In the genomic region with DNA sequence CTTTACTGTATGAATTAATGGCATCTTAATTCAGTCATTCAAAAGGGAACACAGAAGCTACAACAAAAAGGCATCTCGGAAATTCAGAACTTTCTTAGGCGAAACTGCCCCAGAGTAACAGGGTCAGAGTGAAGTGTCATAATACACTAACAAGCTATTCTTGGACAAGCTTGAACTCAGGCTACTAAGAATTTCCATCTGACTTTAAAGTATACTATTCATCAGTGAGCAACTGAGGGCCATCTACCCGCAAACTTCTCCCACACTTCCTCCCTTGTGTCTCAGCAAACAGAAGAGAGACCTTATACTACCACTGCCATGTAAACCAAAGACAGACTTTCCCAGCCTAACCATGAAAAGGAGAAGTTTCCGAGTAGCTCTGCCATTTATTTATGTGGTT, we compare ENCODE assay signal across 21 mouse cellular contexts. TPM values are rescaled to one million over a fixed set of nuclear protein-coding genes. Genes with fewer than 3 reads are reported as not detected.
DNase-seq lines count a peak whose midpoint lies in the region; ATAC-seq and TF ChIP-seq lines count a peak whose summit lies in the region.
"Had no signal": no experiment of that assay in that cellular context is flagged by ENCODE, and none has a peak within 500 bp of the region (broad histone marks: within the 10 kb centered on the region; RNA-seq: fewer than 3 reads in every experiment).

No protein-coding gene starts in this region.

- H3K27me3 ChIP-seq in heart, embryonic 11.5 days (ENCODE audit: control insufficient read depth, insufficient read depth, low read length) = no peaks in the 10 kb centered on the region
- no peaks in the 10 kb centered on the region for H3K27me3 ChIP-seq in lung, embryonic 16.5 days (ENCODE audit: control insufficient read depth, insufficient read depth, low read depth, low read length)
- H3K27me3 ChIP-seq in MEL (ENCODE audit: control insufficient read depth in 1 of 2, insufficient read depth in 2 of 2, low read length in 2 of 2) = no peaks in the 10 kb centered on the region
- H3K27me3 ChIP-seq: embryonic facial prominence, embryonic 12.5 days; hindbrain, embryonic 12.5 days; limb, embryonic 12.5 days had no signal

- 65% methylated on average over 4 of the region's 4 CpGs for WGBS in heart, embryonic 11.5 days (ENCODE audit: insufficient replicate concordance)
- 56% methylated on average over 4 of the region's 4 CpGs for WGBS in lung, embryonic 16.5 days

- H3K27ac ChIP-seq in heart, embryonic 11.5 days (ENCODE audit: low read depth, low read length) = no peak overlapping the region
- H3K27ac ChIP-seq in lung, embryonic 16.5 days (ENCODE audit: low read length) = 0 out of 2 replicates have a peak overlapping the region, but pooled peaks have one; percentile 27
- no peak overlapping the region for H3K27ac ChIP-seq in MEL (ENCODE audit: control insufficient read depth, low read depth, low read length)
- H3K27ac ChIP-seq: embryonic facial prominence, embryonic 12.5 days; left cerebral cortex, adult 2 months; limb, embryonic 12.5 days; liver, embryonic 14.5 days; macrophage had no signal

- peaks cover 9% of the 10 kb centered on the region for H3K4me1 ChIP-seq in heart, embryonic 11.5 days (ENCODE audit: control insufficient read depth, insufficient read depth, low read length)
- peaks cover 16% of the 10 kb centered on the region for H3K4me1 ChIP-seq in lung, embryonic 16.5 days (replicated peaks; ENCODE audit: control insufficient read depth, insufficient read depth, low read length)
- H3K4me1 ChIP-seq in MEL (ENCODE audit: control insufficient read depth in 1 of 2, insufficient read depth in 2 of 2, low read length in 2 of 2) = peaks cover 10% of the 10 kb centered on the region in 2 experiments

- no peak for ATAC-seq in heart, embryonic 11.5 days (replicated peaks; ENCODE audit: insufficient number of reproducible peaks, low FRiP score, low TSS enrichment)
- no peak for ATAC-seq in lung, embryonic 16.5 days (ENCODE audit: low read depth)

- H3K4me3 ChIP-seq in heart, embryonic 11.5 days (ENCODE audit: low read depth, low read length) = no peak overlapping the region
- H3K4me3 ChIP-seq in lung, embryonic 16.5 days (ENCODE audit: low read length) = no peak overlapping the region
- no peak overlapping the region for H3K4me3 ChIP-seq in MEL (ENCODE audit: control insufficient read depth in 1 of 2, insufficient read depth in 1 of 2, low read depth in 2 of 2, low read length in 2 of 2)
- H3K4me3 ChIP-seq: embryonic facial prominence, embryonic 12.5 days; erythroblast, embryonic 14.5 days; hindbrain, embryonic 12.5 days; left cerebral cortex, adult 2 months; limb, embryonic 12.5 days had no signal

- H3K79me2 ChIP-seq in MEL (ENCODE audit: control insufficient read depth, insufficient read depth, low read length, poor library complexity) = peaks cover 8% of the 10 kb centered on the region

- H3K9ac ChIP-seq in heart, embryonic 11.5 days (ENCODE audit: low read depth, low read length) = no peak overlapping the region
- H3K9ac ChIP-seq in lung, embryonic 16.5 days (ENCODE audit: low read length) = no peak overlapping the region
- H3K9ac ChIP-seq in MEL (ENCODE audit: control insufficient read depth, low read depth, low read length, poor library complexity, severe bottlenecking) = no peak overlapping the region
- H3K9ac ChIP-seq: embryonic facial prominence, embryonic 12.5 days; hindbrain, embryonic 12.5 days; limb, embryonic 12.5 days; liver, embryonic 14.5 days had no signal

- peak; percentile 60 for DNase-seq in heart, adult 11 months
- DNase-seq in lung, adult 18-20 months = no peak
- DNase-seq in 416B (ENCODE audit: low read depth) = peak; percentile 84
- peak; percentile 34 for DNase-seq in MEL (ENCODE audit: low read depth, low spot score)
- no peak for DNase-seq in layer of hippocampus, adult 9-11 months
- DNase-seq: adrenal gland, postnatal 14 days; cerebellum, adult 9-11 months; gastrocnemius, postnatal 10 days; heart, adult 18-20 months; kidney, adult 8-10 months; kidney, postnatal 36 days had no signal

- peaks cover 3% of the 10 kb centered on the region; the same call in 1 of the 2 replicates for H3K36me3 ChIP-seq in heart, embryonic 11.5 days (ENCODE audit: control insufficient read depth, insufficient read depth, low read length)
- H3K36me3 ChIP-seq in lung, embryonic 16.5 days (ENCODE audit: control insufficient read depth, insufficient read depth, low read length) = no peaks in the 10 kb centered on the region; the same call in 1 of the 2 replicates
- H3K36me3 ChIP-seq in MEL (ENCODE audit: control insufficient read depth in 1 of 2, insufficient read depth in 2 of 2, low read length in 2 of 2) = peaks cover 0 to 28% of the 10 kb centered on the region in 2 experiments; a peak in 2 of 4 replicates
- H3K36me3 ChIP-seq: embryonic facial prominence, embryonic 12.5 days; hindbrain, embryonic 12.5 days had no signal

- TF ChIP-seq POLR2A in MEL (IDR thresholded peaks at IDR 0.05; ENCODE audit: control insufficient read depth in 1 of 2, insufficient read depth in 1 of 2, low read depth in 1 of 2, low read length in 2 of 2, poor library complexity in 1 of 2) = no peak

- TF ChIP-seq CTCF in MEL (IDR thresholded peaks at IDR 0.05 in 2 of 3, conservative IDR thresholded peaks at IDR 0.05 in 1 of 3; ENCODE audit: control insufficient read depth in 1 of 3, insufficient read depth in 1 of 3, low read depth in 2 of 3, low read length in 3 of 3, poor library complexity in 1 of 3, severe bottlenecking in 1 of 3) = no peak

- TF ChIP-seq EP300 in MEL (IDR thresholded peaks at IDR 0.05; ENCODE audit: low read depth in 1 of 2, low read length in 2 of 2) = no peak

- no peak overlapping the region for H3K4me2 ChIP-seq in heart, embryonic 11.5 days
- no peak overlapping the region for H3K4me2 ChIP-seq in lung, embryonic 16.5 days (ENCODE audit: low read depth, low read length)
- H3K4me2 ChIP-seq: embryonic facial prominence, embryonic 12.5 days; hindbrain, embryonic 12.5 days; limb, embryonic 12.5 days had no signal

- TF ChIP-seq RAD21 in MEL (IDR thresholded peaks at IDR 0.05; ENCODE audit: low read depth, low read length) = no peak

- H3K9me3 ChIP-seq in heart, embryonic 11.5 days (replicated peaks; ENCODE audit: control insufficient read depth, low read length) = no peaks in the 10 kb centered on the region
- H3K9me3 ChIP-seq in lung, embryonic 16.5 days (ENCODE audit: control insufficient read depth, low read length) = no peaks in the 10 kb centered on the region
- H3K9me3 ChIP-seq in MEL (replicated peaks; ENCODE audit: insufficient read depth, low read length) = no peaks in the 10 kb centered on the region
- H3K9me3 ChIP-seq: embryonic facial prominence, embryonic 12.5 days; G1E; hindbrain, embryonic 12.5 days; limb, embryonic 12.5 days had no signal

TF ChIP-seq in MEL, 35 proteins besides CTCF, POLR2A, EP300 and RAD21:
- TF ChIP-seq SIN3A (IDR thresholded peaks at IDR 0.05; ENCODE audit: low read length) = no peak
- TF ChIP-seq POLR2AphosphoS2 (IDR thresholded peaks at IDR 0.05; ENCODE audit: low read length) = no peak
- TF ChIP-seq GATA1 (IDR thresholded peaks at IDR 0.05; ENCODE audit: low read depth, low read length) = no peak; the same call in 1 of the 2 replicates
- no peak for TF ChIP-seq UBTF (IDR thresholded peaks at IDR 0.05; ENCODE audit: borderline replicate concordance, insufficient read depth, low read depth, low read length)
- no peak for TF ChIP-seq ELF1 (IDR thresholded peaks at IDR 0.05; ENCODE audit: low read depth, low read length)
- no peak for TF ChIP-seq JUND (IDR thresholded peaks at IDR 0.05; ENCODE audit: low read depth, low read length)
- TF ChIP-seq USF1 (IDR thresholded peaks at IDR 0.05; ENCODE audit: low read depth, low read length) = no peak
- no peak for TF ChIP-seq ETS1 (IDR thresholded peaks at IDR 0.05; ENCODE audit: low read depth, low read length)
- TF ChIP-seq CHD2 (IDR thresholded peaks at IDR 0.05; ENCODE audit: low read length) = no peak
- TF ChIP-seq MAX (IDR thresholded peaks at IDR 0.05; ENCODE audit: low read length) = no peak
- no peak for TF ChIP-seq CHD1 (IDR thresholded peaks at IDR 0.05; ENCODE audit: low read depth, low read length)
- TF ChIP-seq SMC3 (IDR thresholded peaks at IDR 0.05; ENCODE audit: low read depth, low read length) = no peak
- TF ChIP-seq KAT2A (conservative IDR thresholded peaks at IDR 0.05; ENCODE audit: low read depth, low read length) = no peak
- no peak for TF ChIP-seq RCOR1 (IDR thresholded peaks at IDR 0.05; ENCODE audit: low read depth, low read length)
- TF ChIP-seq BHLHE40 (IDR thresholded peaks at IDR 0.05; ENCODE audit: borderline replicate concordance, low read depth, low read length) = no peak
- no peak for TF ChIP-seq POLR2AphosphoS5 (IDR thresholded peaks at IDR 0.05; ENCODE audit: borderline replicate concordance, low read depth, low read length)
- no peak for TF ChIP-seq E2F4 (IDR thresholded peaks at IDR 0.05; ENCODE audit: borderline replicate concordance, low read depth, low read length)

RNA-seq across cellular contexts. Expression of gene Zfp609, which starts 3.8 kb away (rescaled TPM):
- 5.1 and 8.1 TPM in 2 replicates for polyA plus RNA-seq in heart, embryonic 11.5 days (2014; fragmentation: Nextera tagmentation; extraction: Ambion mirVana)
- polyA plus RNA-seq in lung, embryonic 16.5 days (2015; fragmentation: Nextera tagmentation; extraction: Ambion mirVana) = 4.5 and 4.7 TPM in 2 replicates
- total RNA-seq in MEL (2012; rRNA removed) = 2.9 and 3.6 TPM in 2 replicates
- polyA plus RNA-seq in MEL (2012; ENCODE audit: insufficient read depth in 1 of 2, insufficient read length in 2 of 2, low read depth in 1 of 2, low replicate concordance in 2 of 2, missing spikeins in 1 of 2) = 10 to 100 TPM in 1 of 2 experiments, not detected in 1; 26.5 TPM

RNA-seq across cellular contexts. Expression of gene Pclaf, which starts 58.9 kb away (rescaled TPM):
- polyA plus RNA-seq in heart, embryonic 11.5 days (2014; fragmentation: Nextera tagmentation; extraction: Ambion mirVana) = 122 and 130 TPM in 2 replicates
- 205 and 216 TPM in 2 replicates for polyA plus RNA-seq in lung, embryonic 16.5 days (2015; fragmentation: Nextera tagmentation; extraction: Ambion mirVana)
- 67.1 and 79.2 TPM in 2 replicates for total RNA-seq in MEL (2012; rRNA removed)
- 10 to 100 TPM in 1 of 2 experiments, not detected in 1; 99.0 TPM for polyA plus RNA-seq in MEL (2012; ENCODE audit: insufficient read depth in 1 of 2, insufficient read length in 2 of 2, low read depth in 1 of 2, low replicate concordance in 2 of 2, missing spikeins in 1 of 2)
- total RNA-seq: left cerebral cortex, adult 2 months had no signal

Comparison
In these comparisons a context has a peak if more than half of its experiments do, and no peak if none do; other contexts are left out.
1. DNase-seq: peak in heart, adult 11 months (single experiment), 416B (single experiment) and MEL (single experiment); none in lung, adult 18-20 months (0 of 2) and layer of hippocampus, adult 9-11 months (single experiment).